Mouse (Mus musculus) stomach, postnatal 0 days (tissue): ENCODE data around the gene Nlrc5.

Experiments
- CTCF ChIP-seq: IDR thresholded peaks from 2 replicates; pipeline ENCODE4 v1.5.1; 2016; ENCODE audit warnings: antibody characterized with exemption, low read depth, mild to moderate bottlenecking, moderate library complexity
- EP300 ChIP-seq: optimal IDR thresholded peaks from 2 replicates; pipeline ENCODE3; 2016; ENCODE audit warnings: antibody characterized with exemption

GRCm38 (mm10) chr8:94469656-94470055 is 35.5 kb downstream of the Nlrc5 start:
- TF ChIP-seq CTCF (no peak), EP300 (no peak)
